Comparison of ENCODE assay signal across 23 mouse cellular contexts in the genomic region with DNA sequence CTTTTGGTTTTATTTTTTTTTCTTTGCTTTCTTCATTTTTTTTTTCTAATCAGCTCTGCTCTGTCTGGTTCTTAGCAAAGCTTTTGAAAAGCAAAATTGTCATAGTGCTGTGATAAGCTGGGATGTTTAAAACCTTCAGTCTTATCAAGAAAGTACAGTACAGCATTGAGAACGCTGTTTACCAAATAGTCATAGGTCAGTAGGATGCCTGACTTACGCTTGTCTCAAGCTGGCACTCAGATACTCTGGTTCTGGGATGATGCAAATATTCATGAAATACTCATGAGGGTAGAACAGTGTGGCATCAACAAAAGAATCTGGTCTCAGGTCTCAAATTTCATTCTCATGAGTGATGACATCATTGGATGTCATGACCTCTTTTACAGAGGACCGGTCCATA.
A peak's percentile ranks its signal among the peaks of the same experiment; 100 is the strongest.
DNase-seq lines count a peak whose midpoint lies in the region; ATAC-seq and TF ChIP-seq lines count a peak whose summit lies in the region.
"Had no signal": no experiment of that assay in that cellular context is flagged by ENCODE, and none has a peak within 500 bp of the region (broad histone marks: within the 10 kb centered on the region; RNA-seq: fewer than 3 reads in every experiment).

No protein-coding gene starts in this region.

- no peak overlapping the region for H3K4me3 ChIP-seq in heart, embryonic 10.5 days
- H3K4me3 ChIP-seq in liver, embryonic 14.5 days (ENCODE audit: insufficient read depth in 1 of 2, low read depth in 2 of 2, low read length in 2 of 2) = no peak overlapping the region
- H3K4me3 ChIP-seq in liver, postnatal 0 days (ENCODE audit: low read depth, low read length) = no peak overlapping the region
- H3K4me3 ChIP-seq in liver, embryonic 16.5 days (ENCODE audit: low read depth, low read length) = no peak overlapping the region
- H3K4me3 ChIP-seq in kidney, embryonic 16.5 days (ENCODE audit: low read length) = no peak overlapping the region
- H3K4me3 ChIP-seq: embryonic facial prominence, embryonic 12.5 days; embryonic facial prominence, embryonic 15.5 days; hindbrain, embryonic 12.5 days; hindbrain, embryonic 15.5 days had no signal

- H3K4me2 ChIP-seq in liver, embryonic 14.5 days (ENCODE audit: low read depth) = no peak overlapping the region
- no peak overlapping the region for H3K4me2 ChIP-seq in liver, postnatal 0 days (ENCODE audit: low read depth, low read length)
- no peak overlapping the region for H3K4me2 ChIP-seq in liver, embryonic 16.5 days (ENCODE audit: low read depth, low read length)
- H3K4me2 ChIP-seq in kidney, embryonic 16.5 days (replicated peaks; ENCODE audit: low read depth, low read length) = no peak overlapping the region
- H3K4me2 ChIP-seq: embryonic facial prominence, embryonic 12.5 days; embryonic facial prominence, embryonic 15.5 days; hindbrain, embryonic 12.5 days; hindbrain, embryonic 15.5 days had no signal

- H3K4me1 ChIP-seq in heart, embryonic 10.5 days = peaks cover 19% of the 10 kb centered on the region
- peaks cover 3 to 6% of the 10 kb centered on the region in 2 experiments for H3K4me1 ChIP-seq in liver, embryonic 14.5 days (replicated peaks; ENCODE audit: control insufficient read depth in 2 of 2, insufficient read depth in 2 of 2, low read length in 1 of 2)
- no peaks in the 10 kb centered on the region; the same call in 1 of the 2 replicates for H3K4me1 ChIP-seq in liver, postnatal 0 days (ENCODE audit: insufficient read depth)
- no peaks in the 10 kb centered on the region for H3K4me1 ChIP-seq in liver, embryonic 16.5 days (ENCODE audit: control insufficient read depth, low read depth, low read length)
- peaks cover 24% of the 10 kb centered on the region for H3K4me1 ChIP-seq in kidney, embryonic 16.5 days (ENCODE audit: insufficient read depth, low read length)

- DNase-seq in heart, embryonic 10.5 days (ENCODE audit: low spot score) = peak; percentile 3
- DNase-seq in heart, adult 18-20 months = no peak
- no peak for DNase-seq in liver, embryonic 14.5 days (ENCODE audit: low read depth in 3 of 3, low spot score in 3 of 3)
- DNase-seq in liver, postnatal 0 days = no peak
- DNase-seq: B cell, adult 2 months; cerebellum, adult 11 months; cerebellum, adult 2 months; cerebellum, adult 9-11 months; cerebellum, postnatal 25 days; forebrain, postnatal 0 days; gastrocnemius, postnatal 10 days; gastrocnemius, postnatal 36 days had no signal

- peak; percentile 65 for ATAC-seq in liver, embryonic 14.5 days (ENCODE audit: insufficient read depth)
- ATAC-seq in liver, postnatal 0 days = no peak
- peak; percentile 43; the same call in 1 of the 2 replicates for ATAC-seq in liver, embryonic 16.5 days (ENCODE audit: low read depth)
- ATAC-seq in cerebellum, adult (ENCODE audit: insufficient number of reproducible peaks, low FRiP score, low TSS enrichment) = no peak
- no peak for ATAC-seq in kidney, embryonic 16.5 days (ENCODE audit: low FRiP score, low TSS enrichment)
- ATAC-seq: forebrain, embryonic 14.5 days; forebrain, postnatal 0 days; Patski had no signal

- H3K9me3 ChIP-seq in heart, embryonic 10.5 days = no peaks in the 10 kb centered on the region
- no peaks in the 10 kb centered on the region for H3K9me3 ChIP-seq in liver, embryonic 14.5 days (ENCODE audit: control insufficient read depth, low read length)
- H3K9me3 ChIP-seq in liver, postnatal 0 days (ENCODE audit: low read length) = no peaks in the 10 kb centered on the region
- no peaks in the 10 kb centered on the region for H3K9me3 ChIP-seq in liver, embryonic 16.5 days (replicated peaks; ENCODE audit: control insufficient read depth, low read length)
- H3K9me3 ChIP-seq in kidney, embryonic 16.5 days (ENCODE audit: low read length) = no peaks in the 10 kb centered on the region
- H3K9me3 ChIP-seq: embryonic facial prominence, embryonic 12.5 days; embryonic facial prominence, embryonic 15.5 days; G1E; hindbrain, embryonic 12.5 days; hindbrain, embryonic 15.5 days had no signal

- no peaks in the 10 kb centered on the region for H3K27me3 ChIP-seq in heart, embryonic 10.5 days (ENCODE audit: insufficient read depth, poor library complexity, severe bottlenecking)
- no peaks in the 10 kb centered on the region for H3K27me3 ChIP-seq in liver, embryonic 14.5 days (ENCODE audit: control insufficient read depth, insufficient read depth, low read length)
- no peaks in the 10 kb centered on the region for H3K27me3 ChIP-seq in liver, postnatal 0 days (ENCODE audit: insufficient read depth, low read length)
- H3K27me3 ChIP-seq in liver, embryonic 16.5 days (ENCODE audit: control insufficient read depth, insufficient read depth, low read depth, low read length) = no peaks in the 10 kb centered on the region
- no peaks in the 10 kb centered on the region for H3K27me3 ChIP-seq in kidney, embryonic 16.5 days (ENCODE audit: insufficient read depth, low read length)
- H3K27me3 ChIP-seq: CH12.LX; embryonic facial prominence, embryonic 12.5 days; embryonic facial prominence, embryonic 15.5 days; hindbrain, embryonic 12.5 days; hindbrain, embryonic 15.5 days; Patski had no signal

- WGBS in heart, embryonic 10.5 days = 64% methylated on average over 3 of the region's 3 CpGs
- 39% methylated on average over 3 of the region's 3 CpGs for WGBS in liver, embryonic 14.5 days (ENCODE audit: insufficient replicate concordance)
- WGBS in liver, postnatal 0 days (ENCODE audit: insufficient replicate concordance) = 61% methylated on average over 3 of the region's 3 CpGs
- WGBS in liver, embryonic 16.5 days (ENCODE audit: insufficient replicate concordance) = 49% methylated on average over 3 of the region's 3 CpGs
- WGBS in kidney, embryonic 16.5 days = 73% methylated on average over 3 of the region's 3 CpGs

- no peak overlapping the region for H3K9ac ChIP-seq in liver, embryonic 14.5 days (replicated peaks)
- H3K9ac ChIP-seq in liver, postnatal 0 days (replicated peaks) = no peak overlapping the region
- no peak overlapping the region for H3K9ac ChIP-seq in liver, embryonic 16.5 days (ENCODE audit: low read depth, low read length)
- no peak overlapping the region for H3K9ac ChIP-seq in kidney, embryonic 16.5 days (replicated peaks; ENCODE audit: low read length)
- H3K9ac ChIP-seq: embryonic facial prominence, embryonic 12.5 days; embryonic facial prominence, embryonic 15.5 days; forebrain, postnatal 0 days; hindbrain, embryonic 12.5 days; hindbrain, embryonic 15.5 days had no signal

- 0 out of 2 replicates have a peak, but pooled peaks have one; percentile 17 for TF ChIP-seq EP300 in liver, embryonic 14.5 days (IDR thresholded peaks at IDR 0.05; ENCODE audit: low read depth)
- TF ChIP-seq EP300 in liver, postnatal 0 days (IDR thresholded peaks at IDR 0.05; ENCODE audit: low read depth) = no peak

- TF ChIP-seq CTCF in liver, embryonic 14.5 days (IDR thresholded peaks at IDR 0.05; ENCODE audit: low read depth) = no peak
- TF ChIP-seq CTCF in liver, postnatal 0 days (IDR thresholded peaks at IDR 0.05; ENCODE audit: low read depth) = no peak

- no peak overlapping the region for H3K27ac ChIP-seq in heart, embryonic 10.5 days
- no peak overlapping the region for H3K27ac ChIP-seq in liver, embryonic 14.5 days
- H3K27ac ChIP-seq in liver, postnatal 0 days (ENCODE audit: low read depth) = no peak overlapping the region
- no peak overlapping the region for H3K27ac ChIP-seq in liver, embryonic 16.5 days (ENCODE audit: low read length)
- H3K27ac ChIP-seq in kidney, embryonic 16.5 days (ENCODE audit: low read length) = no peak overlapping the region
- H3K27ac ChIP-seq: embryonic facial prominence, embryonic 12.5 days; embryonic facial prominence, embryonic 15.5 days; hindbrain, embryonic 12.5 days; hindbrain, embryonic 15.5 days had no signal

- H3K36me3 ChIP-seq in heart, embryonic 10.5 days = no peaks in the 10 kb centered on the region
- H3K36me3 ChIP-seq in liver, embryonic 14.5 days (replicated peaks; ENCODE audit: control insufficient read depth, insufficient read depth, low read depth) = no peaks in the 10 kb centered on the region
- H3K36me3 ChIP-seq in liver, postnatal 0 days (replicated peaks; ENCODE audit: insufficient read depth, low read length) = no peaks in the 10 kb centered on the region
- H3K36me3 ChIP-seq in liver, embryonic 16.5 days (ENCODE audit: control insufficient read depth, insufficient read depth) = no peaks in the 10 kb centered on the region
- H3K36me3 ChIP-seq in kidney, embryonic 16.5 days (ENCODE audit: insufficient read depth, low read length) = no peaks in the 10 kb centered on the region
- H3K36me3 ChIP-seq: embryonic facial prominence, embryonic 12.5 days; embryonic facial prominence, embryonic 15.5 days; G1E; hindbrain, embryonic 12.5 days; hindbrain, embryonic 15.5 days had no signal

Comparison
In these comparisons a context has a peak if more than half of its experiments do, and no peak if none do; other contexts are left out.
1. ATAC-seq: peak in liver, embryonic 14.5 days (single experiment) and liver, embryonic 16.5 days (single experiment); none in liver, postnatal 0 days (single experiment), cerebellum, adult (single experiment) and kidney, embryonic 16.5 days (single experiment).